Mouse (Mus musculus): ENCODE measurements around the gene Syngap1.
"Not testable (repeated sequence)": the region's sequence is repeated elsewhere in the genome, so short reads cannot be mapped to it uniquely, and the experiment has no call there.

Gene Syngap1

DNA sequence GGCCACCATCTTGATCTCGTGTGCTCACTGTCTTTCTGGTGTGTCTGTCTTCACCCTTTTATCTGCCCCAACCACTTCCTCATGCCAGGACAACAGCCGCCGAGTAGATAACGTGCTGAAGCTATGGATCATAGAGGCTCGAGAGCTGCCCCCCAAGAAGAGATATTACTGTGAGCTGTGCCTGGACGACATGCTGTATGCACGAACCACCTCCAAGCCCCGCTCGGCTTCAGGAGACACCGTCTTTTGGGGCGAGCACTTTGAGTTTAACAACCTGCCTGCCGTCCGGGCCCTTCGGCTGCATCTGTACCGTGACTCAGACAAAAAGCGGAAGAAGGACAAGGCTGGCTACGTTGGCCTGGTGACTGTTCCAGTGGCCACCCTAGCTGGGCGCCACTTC, 15.8 kb downstream of the Syngap1 start:
- peak in 1 of 2 experiments; percentile 4 for DNase-seq

DNA sequence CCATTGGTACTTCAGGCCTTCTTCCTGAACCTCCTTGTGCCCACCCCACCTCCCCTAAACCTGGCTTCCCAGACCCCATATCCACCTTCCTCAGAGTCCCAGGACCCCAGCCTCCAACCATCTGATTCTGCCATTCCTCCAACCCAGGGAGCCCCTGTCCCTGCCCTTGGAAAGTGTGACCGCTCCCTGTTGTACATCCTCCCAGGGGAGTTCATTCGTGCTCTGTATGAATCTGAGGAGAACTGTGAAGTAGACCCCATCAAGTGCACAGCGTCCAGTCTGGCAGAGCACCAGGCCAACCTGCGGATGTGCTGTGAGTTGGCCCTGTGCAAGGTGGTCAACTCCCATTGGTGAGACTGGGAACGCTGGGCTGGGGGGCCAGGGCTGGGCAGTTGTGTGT, 16.8 kb downstream of the Syngap1 start:
- peak in 1 of 2 experiments; percentile 9 for DNase-seq

DNA sequence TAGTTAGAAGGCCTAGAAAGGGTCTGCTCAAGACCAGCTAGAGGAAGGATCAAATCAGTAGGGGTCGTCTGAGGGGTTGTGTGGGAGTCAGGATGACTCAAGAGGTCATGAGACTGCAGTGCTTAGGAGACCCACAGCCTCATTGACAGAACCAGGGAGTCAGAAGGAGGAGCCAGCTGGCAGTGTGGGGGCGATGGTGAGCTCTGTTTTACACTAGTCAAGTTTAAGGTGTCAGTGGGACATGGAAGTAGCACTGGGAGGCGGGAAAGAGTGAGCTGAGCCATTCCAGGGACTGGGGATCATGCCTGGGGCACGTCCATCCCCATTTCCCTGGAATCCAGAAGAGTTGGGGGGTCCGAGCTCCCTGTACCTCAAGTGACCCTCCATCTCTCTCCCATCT, 17.8 kb downstream of the Syngap1 start:
- DNase-seq, result peak in 1 of 2 experiments; percentile 6

DNA sequence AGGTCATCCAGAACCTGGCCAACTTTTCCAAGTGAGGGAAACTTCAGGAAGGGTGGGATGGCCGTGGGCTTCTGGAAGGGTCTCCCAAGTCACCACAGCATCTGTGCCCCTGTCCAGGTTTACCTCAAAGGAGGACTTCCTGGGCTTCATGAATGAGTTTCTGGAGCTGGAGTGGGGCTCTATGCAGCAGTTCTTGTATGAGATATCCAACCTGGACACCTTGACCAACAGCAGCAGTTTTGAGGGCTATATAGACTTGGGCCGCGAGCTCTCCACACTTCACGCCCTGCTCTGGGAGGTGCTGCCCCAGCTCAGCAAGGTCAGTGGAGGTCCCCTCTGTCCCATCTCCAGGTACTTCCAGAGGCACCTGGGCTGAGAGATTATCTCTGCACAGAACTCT, 18.8 kb downstream of the Syngap1 start:
- DNase-seq, result no peak

DNA sequence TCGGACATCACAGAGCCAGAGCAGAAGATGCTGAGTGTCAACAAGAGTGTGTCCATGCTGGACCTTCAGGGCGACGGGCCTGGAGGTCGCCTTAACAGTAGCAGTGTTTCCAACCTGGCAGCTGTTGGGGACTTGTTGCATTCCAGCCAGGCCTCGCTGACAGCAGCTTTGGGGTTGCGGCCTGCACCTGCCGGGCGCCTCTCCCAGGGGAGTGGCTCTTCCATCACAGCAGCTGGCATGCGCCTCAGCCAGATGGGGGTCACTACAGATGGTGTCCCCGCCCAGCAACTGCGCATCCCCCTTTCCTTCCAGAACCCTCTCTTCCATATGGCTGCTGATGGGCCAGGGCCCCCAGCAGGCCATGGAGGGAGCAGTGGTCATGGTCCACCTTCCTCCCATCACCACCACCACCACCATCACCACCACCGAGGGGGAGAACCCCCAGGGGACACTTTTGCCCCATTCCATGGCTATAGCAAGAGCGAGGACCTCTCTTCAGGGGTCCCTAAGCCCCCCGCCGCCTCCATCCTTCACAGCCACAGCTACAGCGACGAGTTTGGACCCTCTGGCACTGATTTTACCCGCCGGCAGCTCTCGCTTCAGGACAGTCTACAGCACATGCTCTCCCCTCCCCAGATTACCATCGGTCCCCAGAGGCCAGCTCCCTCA, 20.7 kb downstream of the Syngap1 start:
- peak; percentile 65 to 73 for DNase-seq

DNA sequence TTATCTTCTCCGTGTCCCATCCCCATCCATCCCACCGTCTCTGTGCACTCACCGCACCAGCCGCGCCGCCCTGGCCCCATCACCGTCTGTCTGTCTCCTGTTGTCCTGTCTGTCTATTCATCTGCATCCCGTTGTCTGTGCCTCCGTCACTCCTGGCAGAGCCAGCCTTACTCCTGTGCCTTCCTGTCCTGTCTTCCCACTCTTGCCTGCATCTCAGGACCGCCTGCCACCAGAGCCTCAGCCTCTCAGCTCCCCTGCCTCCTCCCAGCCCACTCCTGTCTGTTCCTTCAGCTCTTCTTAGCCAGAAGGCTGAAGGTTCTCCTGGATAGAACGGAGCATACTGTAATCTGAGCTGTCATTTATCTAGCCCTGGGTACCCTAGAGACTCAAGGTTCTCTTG, 25.9 kb downstream of the Syngap1 start:
- no peak for DNase-seq

DNA sequence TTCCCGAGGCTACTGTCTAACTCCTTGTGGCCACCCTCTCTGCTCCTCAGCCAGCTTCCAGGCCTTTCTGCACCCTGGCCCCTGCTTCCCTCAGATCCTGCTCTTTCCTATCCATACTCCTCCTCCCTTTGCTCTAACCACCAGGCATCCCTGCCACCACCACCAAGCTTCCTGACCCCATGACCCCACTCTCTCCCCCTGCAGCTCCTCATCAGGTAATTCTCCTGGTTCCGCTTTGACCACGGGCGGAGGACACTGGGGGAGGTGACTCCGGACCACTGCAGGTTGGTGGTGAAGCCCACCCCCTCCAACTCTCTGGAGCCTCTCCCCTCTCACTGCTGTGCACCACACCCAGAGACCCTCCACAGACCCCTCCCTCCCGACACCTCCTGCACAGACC, 26.4 kb downstream of the Syngap1 start:
- no peak for DNase-seq

DNA sequence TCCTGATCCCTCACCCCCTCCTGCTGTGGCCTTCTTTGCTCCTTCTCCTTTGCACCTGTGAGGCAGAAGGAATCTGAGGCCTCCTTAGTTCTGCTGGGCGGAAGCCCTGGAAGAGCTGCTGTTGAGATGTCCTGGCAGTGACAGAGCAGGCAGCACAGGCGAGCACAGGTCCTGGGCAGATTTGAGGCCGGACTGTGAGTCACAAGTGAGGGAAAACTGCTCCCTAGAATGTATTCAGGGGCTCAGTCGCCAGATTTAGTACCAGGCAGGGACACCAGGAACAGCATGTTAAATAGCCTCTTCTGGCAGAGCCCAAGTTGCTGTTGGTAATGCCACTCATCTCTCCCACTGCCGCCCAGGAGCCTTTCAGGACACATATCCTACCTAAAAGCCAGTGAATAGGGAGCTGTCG, 27.2 kb downstream of the Syngap1 start:
- no peak for DNase-seq

DNA sequence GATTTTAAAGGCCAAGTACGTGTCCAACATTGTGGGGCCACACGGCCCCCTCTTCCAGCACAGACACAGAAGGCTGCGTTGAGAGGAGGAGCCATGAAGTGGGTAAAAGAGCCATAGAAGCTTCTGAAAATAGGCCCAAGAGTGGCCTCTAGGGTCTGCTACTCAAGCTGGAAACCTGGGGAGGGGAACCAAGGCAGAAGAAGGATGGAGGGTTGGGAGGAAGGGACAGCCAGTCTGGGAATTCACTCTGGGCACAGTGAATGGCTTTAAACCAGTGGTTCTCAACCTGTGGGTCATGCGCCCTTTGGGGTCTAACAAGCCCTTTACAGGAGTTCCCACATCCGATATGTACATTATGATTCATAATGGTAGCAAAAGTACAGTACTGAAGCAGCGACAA, 28.2 kb downstream of the Syngap1 start:
- DNase-seq, result no peak

DNA sequence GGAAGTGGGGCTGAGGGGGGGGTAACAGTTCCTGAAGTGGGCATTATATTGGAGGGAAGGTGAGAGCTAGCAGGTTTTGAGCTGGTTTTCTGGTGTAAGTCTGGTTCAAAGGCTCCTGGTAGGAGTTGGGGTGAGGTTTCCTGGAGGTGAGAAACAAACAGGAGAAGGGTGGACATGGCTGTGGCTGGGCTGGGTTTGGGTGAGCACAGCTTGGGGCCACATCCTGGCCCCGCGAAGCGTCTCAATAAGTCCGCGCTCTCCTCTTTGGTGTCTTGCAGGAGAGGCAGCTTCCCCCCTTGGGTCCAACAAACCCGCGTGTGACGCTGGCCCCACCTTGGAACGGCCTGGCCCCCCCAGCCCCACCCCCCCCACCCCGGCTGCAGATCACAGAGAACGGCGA, 29.2 kb downstream of the Syngap1 start:
- no peak for DNase-seq

DNA sequence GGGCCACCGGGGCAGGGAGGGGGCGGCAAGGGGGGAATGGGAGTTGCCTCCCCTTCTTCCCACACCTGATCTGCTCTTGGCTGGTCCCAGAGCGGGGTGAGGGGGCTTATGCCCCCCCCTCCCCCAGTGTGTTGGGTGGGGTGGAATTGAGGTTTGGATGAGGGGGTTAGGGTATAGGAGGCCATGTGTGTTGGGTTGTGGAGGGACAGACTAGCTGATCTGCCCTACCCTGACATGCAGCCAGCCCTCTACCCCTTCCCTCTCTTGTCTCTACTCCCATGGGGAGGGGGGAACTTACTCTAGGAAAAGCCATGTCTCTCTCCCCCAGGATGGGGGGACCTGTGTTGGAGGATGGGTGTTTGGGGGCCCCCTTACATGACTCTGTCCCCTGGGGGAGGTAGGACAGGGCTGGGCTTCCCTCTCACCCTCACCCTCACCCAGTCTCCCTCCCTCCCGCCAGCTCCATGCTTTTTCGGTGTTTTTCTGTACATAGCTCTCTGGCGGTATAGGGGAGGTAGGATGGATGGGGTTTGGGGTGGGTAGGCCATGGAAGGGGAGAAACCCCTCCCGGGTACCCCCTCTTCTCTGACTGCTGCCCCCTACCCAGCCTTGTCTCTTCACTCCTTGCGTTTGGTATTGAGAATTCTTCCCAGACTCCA, 30.3 kb downstream of the Syngap1 start:
- peak in 1 of 2 experiments; percentile 30 for DNase-seq

DNA sequence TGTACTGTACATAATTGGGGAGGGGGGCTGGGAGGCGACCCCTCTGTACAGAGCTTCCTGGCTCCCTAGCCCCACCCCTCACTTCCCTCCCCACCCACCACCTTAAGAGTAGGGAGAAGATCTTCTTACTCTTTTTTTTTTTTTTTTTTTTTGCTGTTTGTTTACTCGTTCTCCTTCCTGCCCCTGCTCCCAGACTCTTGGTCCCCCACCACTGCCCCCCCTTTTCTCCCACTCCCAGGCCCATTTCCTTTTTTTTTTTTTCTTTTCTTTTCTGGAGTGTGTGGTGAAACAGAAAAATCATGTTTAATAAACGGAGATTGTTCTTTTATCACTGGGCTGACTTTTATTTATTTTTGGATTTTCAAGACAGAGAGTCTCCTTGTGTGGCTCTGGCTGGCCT, 31.1 kb downstream of the Syngap1 start:
- peak in 1 of 2 experiments; percentile 21 for DNase-seq

DNA sequence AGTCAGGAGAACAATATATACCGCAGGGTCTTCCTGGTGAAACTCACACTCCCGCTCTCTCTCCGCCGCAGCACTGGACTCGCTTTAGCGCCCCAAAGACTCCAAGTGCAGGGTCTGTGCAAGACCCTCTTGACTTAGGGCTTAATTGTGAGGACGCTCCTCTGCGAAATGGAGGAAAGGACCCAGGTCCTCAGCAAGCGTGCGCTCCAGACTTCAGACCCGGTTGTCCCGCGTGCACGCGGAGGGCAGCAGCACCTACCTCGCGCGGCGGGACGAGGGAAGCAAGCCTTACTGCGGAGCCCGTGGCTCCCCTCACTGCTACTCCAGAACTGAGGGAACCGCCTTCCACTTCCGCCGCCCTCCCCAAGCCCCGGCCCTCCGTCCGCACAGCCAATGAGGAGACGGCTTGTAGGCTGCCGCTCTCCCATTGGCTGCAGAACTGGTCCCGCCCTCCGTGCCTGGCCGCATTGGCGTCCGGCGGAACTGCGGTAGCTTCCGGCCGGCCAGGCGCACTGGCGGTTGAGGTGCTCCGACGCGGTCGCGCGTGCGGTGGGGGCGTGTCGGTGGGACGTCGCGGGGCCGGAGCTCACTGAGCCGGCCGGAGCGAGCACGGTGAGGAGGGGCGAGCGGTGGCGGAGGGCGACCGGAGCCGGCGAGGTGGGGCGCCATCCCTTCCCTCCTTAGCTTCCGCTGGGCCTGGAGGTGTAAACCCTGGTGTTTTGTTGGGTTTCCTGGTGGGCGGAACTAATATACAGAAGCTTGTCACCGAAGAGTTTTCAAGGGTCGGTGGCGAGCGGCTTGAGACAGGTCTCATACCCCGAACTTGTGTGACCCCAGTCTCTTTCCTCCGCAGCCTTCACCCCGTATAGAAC, 31.9 kb downstream of the Syngap1 start, which contains the start of gene Zbtb9:
Gene Zbtb9, plus strand, starts transcription at position 465 of the 872 bp plus-strand sequence.
- DNase-seq, result peak; percentile 97 to 98

DNA sequence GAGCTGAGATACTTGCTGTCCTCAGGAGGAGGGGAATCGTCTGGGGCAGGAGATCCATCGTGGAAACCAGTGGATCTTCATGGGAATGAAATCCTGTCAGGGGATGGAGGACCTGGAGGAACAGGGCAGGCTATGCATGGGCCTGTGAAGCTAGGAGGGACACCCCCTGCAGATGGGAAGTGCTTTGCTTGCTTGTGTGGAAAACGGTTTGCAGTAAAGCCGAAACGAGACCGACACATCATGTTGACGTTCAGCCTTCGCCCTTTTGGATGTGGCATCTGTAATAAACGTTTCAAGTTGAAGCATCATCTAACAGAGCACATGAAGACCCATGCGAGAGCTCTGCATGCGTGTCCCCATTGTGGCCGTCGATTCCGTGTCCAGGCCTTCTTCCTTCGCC, 33.5 kb downstream of the Syngap1 start:
- DNase-seq, result no peak

DNA sequence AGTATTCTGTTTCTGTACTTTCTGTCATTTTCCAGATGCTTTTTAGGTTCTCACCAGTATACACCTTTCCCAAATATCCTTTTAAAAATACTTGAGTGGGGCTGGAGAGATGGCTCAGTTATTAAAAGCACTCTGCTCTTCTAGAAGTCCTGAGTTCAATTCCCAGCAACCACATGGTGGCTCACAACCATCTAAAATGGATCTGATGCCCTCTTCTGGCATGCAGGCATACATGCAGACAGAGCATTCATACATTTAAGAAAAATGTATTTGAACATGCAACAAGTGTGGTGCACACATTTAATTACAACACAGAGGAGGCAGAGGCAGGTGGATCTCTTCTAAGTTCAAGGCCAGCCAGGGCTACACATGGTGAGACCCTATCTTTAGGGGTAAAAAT, 34.4 kb downstream of the Syngap1 start:
- no peak for DNase-seq

DNA sequence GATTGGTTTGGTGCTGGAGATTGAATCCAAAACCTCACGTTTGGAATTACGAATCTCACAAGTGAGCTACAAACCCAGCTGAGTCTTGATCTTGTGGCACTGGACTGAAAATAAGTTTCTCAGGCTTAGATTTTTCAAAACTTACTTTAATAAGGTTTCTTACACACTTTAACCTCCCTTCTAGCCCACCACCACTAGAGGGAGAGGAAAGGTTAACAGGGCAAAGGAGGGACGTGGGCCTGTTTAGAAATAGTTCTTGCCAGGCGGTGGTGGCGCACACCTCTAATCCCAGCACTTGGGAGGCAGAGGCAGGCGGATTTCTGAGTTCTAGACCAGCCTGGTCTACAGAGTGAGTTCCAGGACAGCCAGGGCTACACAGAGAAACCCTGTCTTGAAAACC, 36.3 kb downstream of the Syngap1 start:
- not testable (repeated sequence) for DNase-seq

DNA sequence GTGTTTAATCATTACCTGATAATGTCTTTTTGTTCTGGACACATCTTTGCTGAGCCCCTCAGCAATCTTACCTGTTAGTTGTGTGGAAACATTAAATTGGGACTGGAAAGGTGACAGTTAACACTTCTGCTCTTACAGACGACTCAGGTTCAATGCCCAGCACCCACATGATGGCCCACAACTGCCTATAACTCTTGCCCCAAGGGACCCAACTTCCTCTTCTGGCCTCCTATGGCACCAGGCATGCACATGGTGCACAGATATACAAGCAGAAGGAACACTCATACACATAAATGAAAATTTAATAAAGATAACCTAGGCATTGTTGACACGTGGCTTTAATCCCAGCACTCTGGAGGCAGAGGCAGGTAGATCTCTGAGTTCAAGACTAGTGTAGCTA, 38.4 kb downstream of the Syngap1 start:
- DNase-seq, result no peak

DNA sequence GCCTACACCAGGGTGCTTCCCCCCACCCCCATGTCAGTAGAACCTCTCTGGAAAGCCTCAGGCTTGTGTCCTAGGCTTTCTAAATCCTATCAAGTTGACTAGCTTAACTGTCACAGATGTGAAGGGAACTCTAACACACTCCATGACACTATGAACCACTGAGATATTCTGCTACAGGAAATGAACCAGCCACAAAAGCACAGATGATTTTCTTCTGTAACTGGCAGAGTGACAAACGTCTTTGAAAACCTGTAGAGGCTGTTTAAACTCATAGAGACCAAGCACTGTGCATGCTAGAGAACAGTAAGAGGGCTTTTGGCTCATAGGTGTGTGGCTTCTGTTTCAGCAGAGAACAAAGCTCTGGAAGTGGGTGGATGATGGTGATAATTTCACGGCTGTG, 40.0 kb downstream of the Syngap1 start:
- DNase-seq, result no peak

DNA sequence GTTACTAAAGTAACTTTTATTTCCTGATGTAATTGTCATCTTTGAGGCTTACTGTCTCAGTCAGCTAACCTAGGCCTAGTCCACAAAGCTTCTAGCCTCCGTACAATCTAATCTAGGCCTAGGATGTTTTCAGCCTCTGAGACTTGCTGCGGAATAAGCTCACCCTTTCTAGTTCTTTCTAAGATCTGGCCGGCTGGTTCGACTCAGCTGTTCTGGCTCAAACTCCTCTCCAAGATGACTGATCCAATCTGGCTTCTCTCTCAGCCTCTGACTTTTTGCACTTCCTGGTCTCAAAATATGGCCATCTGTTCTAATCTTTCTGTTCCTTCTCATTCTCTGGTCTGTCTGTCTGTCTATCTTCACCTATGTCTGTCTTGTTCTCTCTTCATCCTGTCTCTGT, 42.3 kb downstream of the Syngap1 start:
- DNase-seq, result no peak

DNA sequence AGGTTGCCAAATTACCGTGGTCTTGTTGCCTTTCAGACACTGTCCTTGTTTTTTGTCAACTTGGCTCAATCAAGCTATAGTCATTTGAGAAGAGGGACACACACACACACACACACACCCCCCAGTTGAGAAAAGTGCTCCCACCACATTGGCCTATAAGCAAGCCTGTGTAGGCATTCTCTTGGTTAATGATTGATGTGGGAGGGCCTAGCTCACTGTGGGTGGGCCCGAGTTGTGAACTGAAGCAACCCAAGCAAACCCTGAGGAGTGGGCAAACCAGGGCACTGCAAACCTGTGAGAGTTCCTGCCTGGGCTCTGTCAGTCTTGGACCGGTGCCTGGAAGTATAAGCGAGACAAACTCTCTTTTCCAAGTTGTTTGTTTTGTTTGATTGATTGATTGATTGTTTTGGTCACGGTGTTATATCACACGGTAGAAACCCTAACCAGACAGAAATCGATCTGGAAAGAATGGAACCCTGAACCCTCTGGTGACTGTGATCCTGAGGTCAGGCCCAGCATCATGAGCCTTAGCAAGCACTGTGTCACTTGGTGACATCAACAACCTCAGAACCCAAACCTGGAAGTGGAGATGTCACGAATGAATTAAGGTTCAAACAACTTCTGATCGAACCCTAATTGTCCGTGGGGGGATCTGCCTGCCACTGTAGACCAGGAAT, 44.6 kb downstream of the Syngap1 start:
- DNase-seq, result no peak

DNA sequence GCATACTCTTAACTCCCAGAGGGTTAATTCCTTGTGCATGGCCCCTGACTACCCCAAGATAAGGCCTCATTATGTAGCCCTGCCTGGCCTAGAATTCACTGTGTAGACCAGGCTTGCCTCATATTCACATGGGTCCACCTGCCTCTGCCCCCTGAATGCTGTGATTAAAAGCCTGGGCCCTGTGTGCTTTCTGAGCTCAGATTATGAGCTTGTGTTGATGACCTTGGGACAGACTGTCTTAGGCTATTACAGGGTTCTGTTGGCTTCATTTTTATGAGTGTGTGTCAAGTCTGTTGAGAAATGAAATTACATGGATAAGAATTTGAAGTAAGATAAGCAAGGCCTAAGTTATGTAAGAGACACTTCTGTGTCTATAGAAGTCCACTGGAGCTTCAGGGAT, 49.5 kb downstream of the Syngap1 start:
- DNase-seq, result no peak

DNA sequence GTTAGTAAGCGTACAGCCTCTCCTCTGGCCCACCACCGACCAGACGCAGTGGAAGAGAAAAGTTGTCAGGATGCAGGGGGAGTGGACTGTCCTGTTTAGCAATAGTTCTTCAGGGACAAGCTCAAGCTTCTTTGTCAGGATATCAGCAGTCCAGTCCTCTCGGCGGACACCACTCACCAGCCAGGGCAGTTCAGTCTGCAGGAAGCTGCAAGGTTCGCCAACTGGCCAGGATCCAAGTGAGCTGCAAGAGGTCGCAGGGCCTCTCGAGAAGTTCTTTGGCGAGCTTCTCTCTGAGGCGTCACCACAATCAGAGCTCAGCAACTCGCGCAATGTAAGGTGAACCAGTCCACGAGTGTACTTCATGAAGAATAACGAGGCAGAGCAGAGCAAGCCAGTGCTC, 53.4 kb downstream of the Syngap1 start:
- peak; percentile 57 to 63 for DNase-seq

DNA sequence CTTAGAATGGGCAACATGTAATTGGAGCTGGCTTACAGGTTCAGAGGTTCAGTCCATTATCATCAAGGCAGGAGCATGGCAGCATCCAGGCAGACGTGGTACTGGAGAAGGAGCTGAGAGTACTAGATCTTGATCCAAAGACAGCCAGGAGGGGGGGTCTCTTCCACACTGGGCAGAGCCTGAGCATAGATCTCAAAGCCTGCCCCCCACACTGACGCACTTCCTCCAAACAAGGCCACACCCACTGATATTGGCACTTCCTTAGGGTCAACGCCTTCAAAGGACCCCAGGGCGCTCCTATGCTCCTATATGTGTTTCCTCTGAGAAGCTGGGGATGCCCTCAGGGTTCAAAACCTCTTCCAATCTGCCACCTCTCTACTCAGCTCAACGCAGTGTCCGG, 54.0 kb downstream of the Syngap1 start:
- DNase-seq, result no peak

Measured in cerebellum, postnatal 10 days (tissue).